Mouse (Mus musculus): ENCODE data around the gene Adcy5. TPM values are rescaled to one million over a fixed set of nuclear protein-coding genes. Genes with fewer than 3 reads are reported as not detected.

Adcy5 gene
- total RNA-seq, 4 experiments from 2014 or later, result 71.1 to 81.2 (median 79.8) TPM

GRCm38 (mm10) chr16:35251690-35252089 lies 97.0 kb downstream of the Adcy5 start:
- no peak for DNase-seq (ENCODE audit: low spot score in 2 of 2)

GRCm38 (mm10) chr16:35252967-35253366 lies 98.3 kb downstream of the Adcy5 start:
- peak in 1 of 2 experiments; percentile 57 for DNase-seq (ENCODE audit: low spot score in 2 of 2)

GRCm38 (mm10) chr16:35255981-35256380 lies 101.3 kb downstream of the Adcy5 start:
- no peak for DNase-seq (ENCODE audit: low spot score in 2 of 2)

- peak; percentile 69 to 89 for DNase-seq (ENCODE audit: low spot score in 2 of 2)
Observed at GRCm38 (mm10) chr16:35270353-35270934, 115.8 kb downstream of the Adcy5 start.

- no peak for DNase-seq (ENCODE audit: low spot score in 2 of 2)
Observed at GRCm38 (mm10) chr16:35270945-35271344, 116.3 kb downstream of the Adcy5 start.

- no peak for DNase-seq (ENCODE audit: low spot score in 2 of 2)
Observed at GRCm38 (mm10) chr16:35271572-35271971, 116.9 kb downstream of the Adcy5 start.

- no peak for DNase-seq (ENCODE audit: low spot score in 2 of 2)
Observed at GRCm38 (mm10) chr16:35272417-35272816, 117.7 kb downstream of the Adcy5 start.

- DNase-seq (ENCODE audit: low spot score in 2 of 2), result no peak
Observed at GRCm38 (mm10) chr16:35278166-35278565, 123.5 kb downstream of the Adcy5 start.

GRCm38 (mm10) chr16:35282456-35282855 lies 127.8 kb downstream of the Adcy5 start:
- no peak for DNase-seq (ENCODE audit: low spot score in 2 of 2)

- no peak for DNase-seq (ENCODE audit: low spot score in 2 of 2)
Observed at GRCm38 (mm10) chr16:35285821-35286220, 131.1 kb downstream of the Adcy5 start.

GRCm38 (mm10) chr16:35287244-35287643 lies 132.6 kb downstream of the Adcy5 start:
- no peak for DNase-seq (ENCODE audit: low spot score in 2 of 2)

GRCm38 (mm10) chr16:35297786-35298185 lies 143.1 kb downstream of the Adcy5 start:
- no peak for DNase-seq (ENCODE audit: low spot score in 2 of 2)

- DNase-seq (ENCODE audit: low spot score in 2 of 2), result no peak
Observed at GRCm38 (mm10) chr16:35300156-35300555, 145.5 kb downstream of the Adcy5 start.

- no peak for DNase-seq (ENCODE audit: low spot score in 2 of 2)
Observed at GRCm38 (mm10) chr16:35302441-35303280, 148.0 kb downstream of the Adcy5 start.

GRCm38 (mm10) chr16:35303721-35304120 lies 149.0 kb downstream of the Adcy5 start:
- DNase-seq (ENCODE audit: low spot score in 2 of 2), result no peak

- no peak for DNase-seq (ENCODE audit: low spot score in 2 of 2)
Observed at GRCm38 (mm10) chr16:35304416-35304815, 149.7 kb downstream of the Adcy5 start.

- DNase-seq (ENCODE audit: low spot score in 2 of 2), result no peak
Observed at GRCm38 (mm10) chr16:35305226-35305625, 150.5 kb downstream of the Adcy5 start.

- DNase-seq (ENCODE audit: low spot score in 2 of 2), result no peak
Observed at GRCm38 (mm10) chr16:35306631-35307030, 152.0 kb downstream of the Adcy5 start.

GRCm38 (mm10) chr16:35307331-35307730 lies 152.7 kb downstream of the Adcy5 start:
- DNase-seq (ENCODE audit: low spot score in 2 of 2), result no peak

- DNase-seq (ENCODE audit: low spot score in 2 of 2), result no peak
Observed at GRCm38 (mm10) chr16:35308016-35308415, 153.3 kb downstream of the Adcy5 start.

- no peak for DNase-seq (ENCODE audit: low spot score in 2 of 2)
Observed at GRCm38 (mm10) chr16:35308486-35309143, 153.9 kb downstream of the Adcy5 start.

GRCm38 (mm10) chr16:35309634-35310033 lies 155.0 kb downstream of the Adcy5 start:
- no peak for DNase-seq (ENCODE audit: low spot score in 2 of 2)

Measured in layer of hippocampus, adult 8-10 months (tissue).